Mouse (Mus musculus) C2C12 (cell line): Measurements from ENCODE around the gene Sirt1.

Experiments
- CEBPB ChIP-seq: IDR thresholded peaks from one replicate; pipeline ENCODE4 v1.6.1; 2011; ENCODE audit warnings: low read depth, mild to moderate bottlenecking, control low read depth, moderate library complexity
- CTCF ChIP-seq: IDR thresholded peaks from one replicate; pipeline ENCODE4 v1.5.1; 2011; ENCODE audit not compliant: control insufficient read depth, insufficient read depth, insufficient read length

GRCm38 (mm10) chr10:63367386-63367785 lies 14.1 kb downstream of the Sirt1 start:
- TF ChIP-seq CTCF (no peak), CEBPB (no peak)
